Mouse (Mus musculus): ENCODE data around the gene Lypd6b.

Gene Lypd6b

GRCm38 (mm10) chr2:49880507-49880906, 93.0 kb downstream of the Lypd6b start:
- DNase-seq, result no peak

GRCm38 (mm10) chr2:49881002-49881401, 93.5 kb downstream of the Lypd6b start:
- DNase-seq, result no peak

GRCm38 (mm10) chr2:49882461-49882860, 95.0 kb downstream of the Lypd6b start:
- no peak for DNase-seq

GRCm38 (mm10) chr2:49883990-49884389, 96.5 kb downstream of the Lypd6b start:
- DNase-seq, result no peak

GRCm38 (mm10) chr2:49886209-49886608, 98.7 kb downstream of the Lypd6b start:
- no peak for DNase-seq

GRCm38 (mm10) chr2:49888346-49888745, 100.9 kb downstream of the Lypd6b start:
- no peak for DNase-seq

GRCm38 (mm10) chr2:49890727-49891126, 103.2 kb downstream of the Lypd6b start:
- DNase-seq, result no peak

- no peak for DNase-seq
These were observed 122.4 kb downstream of the Lypd6b start for GRCm38 (mm10) chr2:49909838-49910407.

GRCm38 (mm10) chr2:49911296-49912034, 124.0 kb downstream of the Lypd6b start:
- DNase-seq, result no peak

- no peak for DNase-seq
These were observed 124.9 kb downstream of the Lypd6b start for GRCm38 (mm10) chr2:49912261-49912895.

- DNase-seq, result no peak
These were observed 130.0 kb downstream of the Lypd6b start for GRCm38 (mm10) chr2:49917489-49917888.

- no peak for DNase-seq
These were observed 130.6 kb downstream of the Lypd6b start for GRCm38 (mm10) chr2:49918132-49918531.

- no peak for DNase-seq
These were observed 131.2 kb downstream of the Lypd6b start for GRCm38 (mm10) chr2:49918692-49919091.

GRCm38 (mm10) chr2:49921948-49922347, 134.5 kb downstream of the Lypd6b start:
- DNase-seq, result no peak

- DNase-seq, result no peak
These were observed 135.3 kb downstream of the Lypd6b start for GRCm38 (mm10) chr2:49922810-49923209.

GRCm38 (mm10) chr2:49926186-49926585, 138.7 kb downstream of the Lypd6b start:
- DNase-seq, result no peak

- no peak for DNase-seq
These were observed 139.9 kb downstream of the Lypd6b start for GRCm38 (mm10) chr2:49927362-49927761.

GRCm38 (mm10) chr2:49929931-49930330, 142.4 kb downstream of the Lypd6b start:
- no peak for DNase-seq

- no peak for DNase-seq
These were observed 150.1 kb downstream of the Lypd6b start for GRCm38 (mm10) chr2:49937621-49938020.

GRCm38 (mm10) chr2:49938246-49938645, 150.8 kb downstream of the Lypd6b start:
- no peak for DNase-seq

- DNase-seq, result no peak
These were observed 152.9 kb downstream of the Lypd6b start for GRCm38 (mm10) chr2:49940372-49940771.

- no peak for DNase-seq
These were observed 154.6 kb downstream of the Lypd6b start for GRCm38 (mm10) chr2:49942100-49942499.

- DNase-seq, result no peak
These were observed 164.2 kb downstream of the Lypd6b start for GRCm38 (mm10) chr2:49951681-49952080.

GRCm38 (mm10) chr2:49952632-49953293, 165.3 kb downstream of the Lypd6b start:
- DNase-seq, result no peak
